Mouse (Mus musculus): ENCODE data around the gene B3galt1. TPM values are rescaled to one million over a fixed set of nuclear protein-coding genes. Genes with fewer than 3 reads are reported as not detected.

The B3galt1 gene
- total RNA-seq, 1 experiment from 2014 or later, result 9.3 TPM

DNA sequence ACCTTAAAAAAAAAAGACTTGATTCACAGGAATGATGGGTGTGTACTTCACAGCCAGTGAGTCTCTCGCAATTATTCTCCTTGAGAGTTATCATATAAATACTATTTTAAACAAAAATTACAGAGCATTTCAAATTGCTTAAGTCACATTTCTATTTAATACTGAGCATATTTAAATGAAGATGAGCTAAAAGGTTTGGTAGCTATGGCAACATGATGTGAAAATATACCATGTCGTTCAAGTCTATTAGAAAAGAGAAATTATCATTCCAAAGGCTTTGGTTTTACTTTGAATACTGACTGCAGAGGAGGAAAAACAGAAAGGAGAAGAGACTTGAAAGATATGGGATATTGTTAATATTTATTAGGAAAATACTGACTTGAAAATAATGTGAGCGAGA lies 366.3 kb downstream of the B3galt1 start:
- DNase-seq, result no peak

DNA sequence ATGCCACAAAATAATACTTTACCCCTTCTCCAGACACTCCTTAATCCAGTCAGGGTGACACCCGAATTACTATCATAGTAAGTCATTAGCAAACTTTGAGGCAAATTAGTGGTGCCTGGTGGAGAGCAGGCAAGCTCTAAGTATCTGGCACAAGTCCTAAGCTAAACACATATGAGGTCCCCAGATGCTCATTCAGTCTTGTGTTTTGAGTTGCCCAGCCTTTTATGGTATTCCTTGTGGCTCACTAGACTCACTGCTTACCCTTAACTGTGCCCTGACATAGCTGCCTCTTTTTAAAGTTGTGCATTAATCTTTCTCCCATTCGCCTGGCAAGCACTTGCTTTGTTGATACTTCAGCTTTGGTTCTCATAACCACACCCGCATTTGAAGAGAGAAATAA lies 382.7 kb downstream of the B3galt1 start:
- DNase-seq, result no peak

DNA sequence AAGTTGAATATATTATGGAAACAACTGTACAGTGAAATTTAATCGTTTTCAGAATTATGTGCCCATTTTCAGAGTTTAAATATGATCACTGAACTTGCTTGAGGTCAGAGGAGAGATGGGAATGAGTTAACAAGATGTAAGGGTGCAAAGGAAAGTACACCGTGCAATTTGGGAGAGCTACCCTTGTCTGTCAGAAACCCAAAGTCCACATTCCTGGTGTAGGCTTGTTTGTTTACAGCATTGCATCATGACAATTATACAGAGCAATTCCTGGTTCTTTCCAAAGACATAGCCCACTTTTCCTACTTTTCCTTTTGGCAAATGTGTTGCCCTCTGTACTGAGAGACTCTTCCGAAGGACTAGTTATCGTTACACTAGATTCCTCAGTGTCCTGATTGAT lies 390.5 kb downstream of the B3galt1 start:
- DNase-seq, result no peak

DNA sequence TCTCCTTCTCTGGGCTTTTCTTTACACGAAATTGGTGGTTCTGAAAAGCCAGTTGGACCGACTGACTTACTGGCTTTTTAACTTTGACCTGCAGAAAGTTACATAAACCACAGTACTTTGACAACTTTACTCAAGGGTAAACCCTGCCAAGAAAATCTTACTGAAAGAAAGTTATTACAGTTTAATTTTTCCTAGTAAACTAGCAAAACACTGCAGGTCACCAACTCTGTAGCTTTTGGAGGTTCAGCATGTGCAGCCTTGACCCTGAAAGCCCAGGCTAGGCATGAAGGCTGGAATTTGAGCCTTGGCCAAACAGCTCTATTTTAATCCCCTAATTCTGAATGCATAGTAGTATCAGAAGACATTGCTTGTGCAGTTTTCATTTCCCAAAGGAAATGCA lies 391.9 kb downstream of the B3galt1 start:
- DNase-seq, result no peak

DNA sequence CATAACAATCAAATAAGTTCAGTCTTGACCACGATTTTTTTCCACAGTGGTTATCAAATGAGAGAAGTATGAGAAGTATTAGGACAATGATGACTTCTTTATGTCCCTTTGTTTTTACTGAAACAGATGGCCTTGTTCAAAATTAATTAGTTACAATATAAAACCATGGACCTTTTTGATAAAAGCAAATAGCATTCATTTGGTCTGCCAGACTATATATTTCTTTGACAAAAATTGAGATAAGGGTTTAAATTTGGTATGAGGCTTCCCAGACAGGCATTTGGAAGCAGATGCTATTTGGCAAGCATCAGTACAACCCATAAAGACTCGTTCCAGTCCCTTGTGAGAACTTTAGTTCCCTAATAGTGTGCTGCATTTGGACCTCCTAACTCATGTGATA lies 395.0 kb downstream of the B3galt1 start:
- no peak for DNase-seq

DNA sequence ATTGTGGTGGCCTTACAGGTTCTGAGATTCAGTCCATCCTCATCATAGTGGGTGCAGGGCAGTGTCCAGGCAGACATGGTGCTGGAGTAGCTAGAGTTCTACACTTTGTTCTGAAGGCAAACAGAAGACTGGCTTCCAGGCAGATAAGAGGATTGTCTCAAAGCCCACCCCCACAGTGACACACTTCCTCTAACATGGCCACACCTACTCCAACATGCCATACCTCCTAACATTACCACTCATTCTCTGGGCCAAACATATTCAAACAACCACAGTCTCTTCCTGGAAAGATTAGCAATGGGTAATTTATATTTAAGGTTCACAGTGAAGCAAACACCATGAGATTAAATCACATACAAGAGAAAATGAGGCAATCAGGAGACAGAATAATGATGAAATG lies 403.1 kb downstream of the B3galt1 start:
- DNase-seq, result no peak

DNA sequence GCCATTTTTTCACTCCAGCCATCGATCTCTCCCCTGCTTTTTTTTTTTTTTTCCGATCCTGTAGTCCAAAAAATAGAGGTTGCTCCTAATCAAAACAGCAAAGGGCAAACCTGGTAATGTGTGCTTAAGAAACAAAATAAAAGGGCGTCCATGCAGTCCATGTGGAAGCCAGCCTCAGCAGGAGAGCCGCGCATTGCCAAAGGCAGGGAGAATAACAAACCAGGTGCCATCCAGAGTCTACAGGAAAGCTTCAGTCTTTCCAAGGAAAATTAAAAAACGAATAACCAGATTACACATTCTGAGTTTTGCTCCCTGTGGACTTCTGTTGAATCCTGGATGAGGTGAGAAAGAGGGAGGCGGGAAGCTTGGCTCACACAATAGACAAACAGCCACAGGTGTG lies 405.4 kb downstream of the B3galt1 start:
- DNase-seq, result no peak

DNA sequence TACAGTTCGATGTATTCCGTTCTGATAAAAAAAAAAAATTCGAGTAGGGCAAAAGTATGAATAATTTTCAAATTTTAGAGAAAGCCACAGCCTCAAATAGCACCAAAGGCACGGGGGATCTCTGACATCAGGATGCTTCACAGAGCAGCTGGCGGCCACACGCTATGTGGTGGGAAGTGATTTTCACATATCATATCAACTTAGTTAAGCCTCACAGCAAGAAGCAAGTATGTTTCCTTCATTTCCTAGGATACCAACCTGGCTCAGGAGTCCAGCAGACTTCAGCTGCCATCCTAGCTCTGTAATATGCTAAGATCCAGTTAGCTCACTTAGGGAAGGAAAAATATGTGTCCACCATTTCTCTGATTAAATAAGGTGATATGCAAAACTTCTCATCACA lies 405.9 kb downstream of the B3galt1 start:
- DNase-seq, result no peak

DNA sequence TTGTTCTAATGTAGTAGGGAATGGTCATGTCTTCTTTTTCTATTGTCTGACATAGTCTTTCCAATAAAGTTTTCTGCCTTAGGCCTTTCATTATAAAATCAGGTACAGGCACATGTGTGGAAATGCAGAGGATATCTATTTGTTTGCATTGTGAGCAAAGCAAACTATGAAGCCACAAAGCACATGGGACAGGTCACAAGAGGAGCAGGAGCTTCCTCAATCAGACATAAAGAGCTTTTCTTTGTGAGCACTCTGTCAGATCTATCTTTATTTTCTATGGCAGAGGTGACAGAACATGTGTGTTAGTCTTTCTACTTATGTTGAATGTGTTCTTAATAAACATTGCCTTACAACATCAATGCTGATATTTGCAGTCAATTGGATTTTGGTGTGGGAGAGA lies 410.1 kb downstream of the B3galt1 start:
- no peak for DNase-seq

DNA sequence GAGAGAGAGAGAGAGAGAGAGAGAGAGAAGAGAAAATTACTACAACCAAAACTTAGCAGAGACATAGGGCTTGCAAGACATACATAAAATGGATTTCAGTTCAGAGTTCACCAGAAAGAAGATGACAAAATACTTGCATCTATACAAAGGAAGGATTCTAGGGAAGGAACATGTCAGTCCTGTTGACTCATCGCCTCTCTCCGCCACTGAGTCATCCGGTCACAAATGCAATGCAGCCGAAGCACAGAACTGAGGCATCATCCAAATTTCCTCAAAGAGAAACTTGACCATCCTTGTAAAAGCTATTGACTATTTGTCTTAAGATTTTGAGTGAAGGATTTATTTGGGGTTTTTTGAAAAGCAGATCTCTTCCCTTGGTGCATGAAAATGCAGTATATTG lies 410.8 kb downstream of the B3galt1 start:
- no peak for DNase-seq

DNA sequence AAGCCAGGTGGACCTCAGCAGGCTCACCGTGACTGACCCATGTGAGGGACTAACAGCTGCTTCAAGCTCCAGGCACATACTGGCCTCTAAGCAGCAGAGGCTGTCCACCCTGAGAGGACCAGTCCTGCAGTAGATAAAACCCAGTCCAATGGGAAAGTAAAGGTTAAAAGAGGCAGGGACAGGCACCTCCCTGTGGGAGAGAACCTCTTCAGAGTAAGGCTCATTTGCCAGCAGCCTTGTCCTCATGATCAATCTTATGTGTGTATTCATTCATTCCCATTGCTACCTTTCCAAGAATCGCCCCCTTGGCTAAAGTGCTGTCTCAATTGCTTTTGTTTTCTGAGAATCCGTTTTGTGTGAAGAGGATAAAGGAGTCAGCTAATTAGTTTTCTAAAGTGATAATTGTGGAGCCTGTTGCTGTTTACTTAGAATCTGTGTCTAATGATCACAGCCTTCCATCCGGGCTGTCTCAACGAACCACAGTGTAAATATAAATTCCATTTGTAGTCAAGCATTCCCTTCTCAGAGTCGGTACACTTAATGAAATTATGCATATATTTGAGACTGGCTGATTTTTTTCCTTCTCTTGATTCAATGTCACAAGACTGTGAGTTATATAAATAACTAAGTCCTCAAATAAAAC lies 412.1 kb downstream of the B3galt1 start:
- DNase-seq, result no peak

DNA sequence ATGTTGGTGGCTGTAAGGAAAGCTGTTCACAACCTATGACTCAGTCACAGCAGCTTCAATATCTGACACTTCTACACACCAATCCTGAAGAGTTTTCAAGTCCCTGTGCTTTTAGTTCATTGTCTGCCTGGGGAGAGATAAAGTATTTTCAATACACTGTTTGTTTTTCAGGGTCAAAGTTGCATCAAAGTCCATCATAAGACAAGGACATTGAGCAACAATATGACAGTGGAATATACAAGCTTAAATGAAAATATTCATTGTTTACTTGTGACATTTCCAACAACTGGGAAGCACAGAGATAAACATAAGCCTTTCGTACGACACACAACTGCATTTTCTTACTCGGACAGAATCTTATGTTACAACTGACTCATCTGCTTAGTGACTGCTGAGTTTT lies 417.9 kb downstream of the B3galt1 start:
- no peak for DNase-seq

DNA sequence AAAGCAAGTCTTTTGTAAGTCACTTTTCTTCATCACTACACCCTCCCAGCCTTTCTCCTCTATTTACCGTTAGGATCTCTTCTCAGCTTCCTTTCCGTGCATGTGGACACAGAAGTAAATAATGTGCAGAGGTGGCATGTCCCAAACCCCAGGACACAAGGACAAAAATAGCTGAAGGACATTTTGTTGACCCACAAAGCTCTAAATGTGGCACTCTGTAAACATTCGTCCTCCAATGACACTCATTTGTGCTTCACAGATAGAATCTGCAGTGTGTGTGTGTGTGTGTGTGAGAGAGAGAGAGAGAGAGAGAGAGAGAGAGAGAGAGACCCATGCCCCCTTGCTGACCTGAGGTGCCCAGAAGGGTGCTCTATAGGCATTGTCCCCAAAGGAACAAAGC lies 419.5 kb downstream of the B3galt1 start:
- no peak for DNase-seq

DNA sequence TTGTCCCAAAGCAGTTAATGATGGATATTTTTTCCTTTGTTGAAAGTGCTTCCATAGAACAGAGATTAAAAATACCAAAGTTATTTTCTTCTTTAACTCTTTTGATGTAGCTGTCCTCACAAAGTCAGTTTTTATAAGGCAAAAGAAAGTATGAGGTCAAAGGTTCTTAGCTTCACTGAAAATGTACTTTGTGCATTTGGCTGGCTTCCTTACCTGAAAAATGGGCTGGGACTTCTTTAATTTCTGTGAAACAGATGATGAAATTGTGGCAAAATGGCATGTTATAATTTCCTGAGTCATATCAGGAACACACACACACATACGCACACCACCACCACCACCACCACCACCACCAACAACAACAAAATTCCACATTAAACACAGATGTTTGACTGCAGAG lies 427.8 kb downstream of the B3galt1 start:
- no peak for DNase-seq

DNA sequence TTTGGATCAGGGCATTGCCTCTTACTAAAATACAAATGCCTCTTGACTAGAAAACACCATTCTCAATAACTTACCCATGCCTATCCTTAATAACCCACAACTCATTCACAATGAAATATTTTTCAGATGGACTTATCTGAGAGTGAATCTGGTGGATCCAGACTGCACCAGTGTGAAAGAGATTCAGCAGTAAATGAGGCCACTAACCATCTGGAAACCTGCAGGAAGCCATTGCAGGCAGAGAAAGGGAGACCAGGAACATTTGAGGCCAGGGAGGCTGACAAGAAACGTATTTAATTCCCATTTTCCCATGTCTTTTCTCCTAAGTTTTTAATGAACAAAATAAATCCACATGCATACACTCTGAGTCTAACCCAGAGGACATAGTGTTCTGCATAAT lies 437.4 kb downstream of the B3galt1 start:
- no peak for DNase-seq

DNA sequence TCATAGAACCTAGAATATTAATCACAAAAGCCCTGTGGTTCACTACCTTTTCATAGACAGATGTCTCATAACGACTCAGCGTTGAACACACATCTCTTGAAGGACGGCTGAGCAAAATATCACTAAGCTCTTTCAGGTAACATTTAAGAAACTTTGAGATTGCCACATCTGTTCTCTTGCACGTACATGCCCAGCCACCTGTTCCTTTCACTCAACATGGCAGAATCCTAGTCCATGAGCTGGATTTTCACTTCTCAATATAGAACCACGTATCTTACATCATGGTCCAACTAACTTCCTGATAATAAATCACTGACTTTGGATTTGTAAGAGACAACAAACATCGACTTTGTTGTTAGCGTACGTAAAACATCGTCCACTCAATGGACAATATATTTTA lies 439.5 kb downstream of the B3galt1 start:
- no peak for DNase-seq

DNA sequence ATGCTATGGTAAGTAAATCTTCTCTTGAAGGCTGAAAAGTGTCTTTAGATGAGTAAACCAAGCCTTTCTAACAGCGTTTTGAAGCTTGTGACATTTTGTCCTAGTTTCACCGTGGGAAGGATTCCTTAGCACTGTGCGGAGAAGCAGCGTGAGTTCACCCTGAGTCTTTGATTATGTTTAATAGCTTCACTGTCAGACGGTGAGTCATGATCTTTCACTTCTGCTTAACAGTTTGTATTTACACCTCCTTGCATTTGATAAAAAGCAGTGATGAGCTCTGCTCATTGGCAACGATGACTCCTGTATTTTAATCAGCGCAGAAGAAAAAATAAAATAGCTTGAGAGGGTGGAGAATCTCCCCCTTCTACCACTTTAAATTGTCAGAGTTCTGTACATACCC lies 440.0 kb downstream of the B3galt1 start:
- DNase-seq, result no peak

DNA sequence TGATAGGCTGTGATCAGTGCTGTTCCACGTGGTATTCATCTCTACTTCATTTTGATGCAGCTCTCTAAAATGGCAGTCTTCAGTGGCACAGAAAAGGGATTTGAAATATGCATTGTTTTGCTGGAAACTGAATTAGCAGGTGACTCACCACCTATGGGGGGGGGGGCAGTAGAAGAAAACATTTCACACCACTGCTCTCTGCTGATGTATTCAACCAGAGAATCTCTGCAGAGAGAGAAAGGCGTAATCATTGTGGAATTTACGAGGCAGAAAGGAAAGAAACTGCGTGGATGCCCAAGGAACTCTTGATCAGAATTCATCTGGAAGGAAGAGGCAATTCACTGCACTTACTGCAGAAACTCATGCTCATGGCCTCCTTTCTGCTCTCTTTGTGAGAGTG lies 445.7 kb downstream of the B3galt1 start:
- no peak for DNase-seq

DNA sequence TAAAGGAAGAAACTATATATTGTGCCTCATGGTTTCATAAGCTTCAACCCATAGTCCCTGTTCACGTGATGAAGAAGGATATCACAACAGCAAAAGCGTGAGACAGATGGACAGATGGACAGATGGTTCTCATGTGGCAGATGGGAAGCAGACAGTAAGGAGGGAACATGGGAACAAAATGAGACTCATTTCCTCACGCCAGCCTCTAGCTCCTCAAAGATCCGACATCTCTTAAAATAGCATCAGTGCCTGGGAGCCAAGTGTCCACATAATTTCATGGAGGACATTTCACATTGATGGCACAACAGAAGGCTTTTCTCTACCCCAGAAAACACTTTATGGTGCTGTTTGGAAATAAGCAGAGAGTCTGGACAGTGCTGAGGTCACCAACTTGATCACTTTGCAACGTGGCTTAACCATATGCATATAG lies 454.6 kb downstream of the B3galt1 start:
- no peak for DNase-seq

DNA sequence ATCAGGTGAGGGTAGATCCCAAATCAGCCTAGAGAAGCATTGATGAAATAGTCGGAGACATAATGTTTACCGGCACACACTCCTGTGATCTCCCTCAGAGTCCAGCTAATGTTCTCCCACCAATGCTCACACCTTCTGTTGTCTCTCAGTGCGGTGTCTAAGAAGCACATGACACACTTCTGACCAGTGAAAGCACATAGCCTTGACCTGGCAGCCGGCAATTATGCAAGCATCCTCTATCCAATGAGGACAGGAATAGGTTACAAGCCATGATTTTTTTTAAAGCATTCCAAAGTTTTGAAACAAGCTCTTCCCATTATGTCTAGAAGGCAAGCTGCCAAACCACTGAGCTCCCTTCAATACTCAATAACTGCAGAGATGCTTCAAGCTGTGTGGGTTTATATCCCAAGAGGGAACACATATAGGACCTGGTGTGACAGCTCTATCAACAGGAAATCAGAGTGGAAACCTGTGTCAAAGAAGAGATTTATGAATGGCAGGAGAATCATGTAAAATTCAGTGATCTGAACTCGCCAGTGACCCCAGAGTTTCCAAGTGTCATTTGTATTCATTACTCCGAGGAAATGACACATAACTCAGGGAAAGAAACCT lies 456.0 kb downstream of the B3galt1 start:
- no peak for DNase-seq

DNA sequence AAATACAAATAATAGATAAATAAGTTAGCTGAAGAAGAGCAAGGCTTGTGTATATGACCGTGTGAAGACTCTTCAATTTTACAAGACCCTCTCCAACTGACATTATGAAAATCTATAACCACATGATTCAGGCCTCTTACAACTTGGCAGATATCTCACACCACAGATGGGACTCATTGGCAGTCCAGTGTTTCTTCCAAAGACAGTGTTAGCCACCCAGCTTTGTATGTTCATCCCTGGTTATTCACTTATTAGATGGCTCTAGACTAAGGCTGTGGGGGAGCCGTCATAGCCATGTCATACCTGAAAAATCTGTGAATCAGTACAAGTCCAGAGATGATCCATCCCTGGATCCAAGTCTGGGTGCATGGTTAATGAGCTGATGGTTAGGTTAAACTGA lies 463.1 kb downstream of the B3galt1 start:
- no peak for DNase-seq

DNA sequence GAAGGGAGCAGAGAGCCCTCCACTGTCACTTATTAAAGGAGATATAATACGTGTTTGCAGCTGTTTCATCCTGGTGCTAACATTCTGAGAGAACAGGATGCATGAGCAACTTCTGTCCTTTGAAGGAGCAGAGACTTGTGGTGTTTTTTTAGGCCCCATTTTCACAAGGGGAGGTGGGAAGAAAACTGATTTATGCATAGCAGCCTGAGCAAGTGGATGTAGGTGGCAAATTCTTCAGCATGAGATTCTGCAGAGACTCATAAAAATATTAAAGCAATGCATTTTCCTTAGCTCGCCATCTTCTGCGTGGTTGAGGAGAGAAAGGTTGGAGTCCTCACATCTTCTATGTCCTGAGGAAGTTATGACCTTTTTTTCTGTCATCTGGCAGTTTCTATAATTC lies 469.0 kb downstream of the B3galt1 start:
- no peak for DNase-seq

DNA sequence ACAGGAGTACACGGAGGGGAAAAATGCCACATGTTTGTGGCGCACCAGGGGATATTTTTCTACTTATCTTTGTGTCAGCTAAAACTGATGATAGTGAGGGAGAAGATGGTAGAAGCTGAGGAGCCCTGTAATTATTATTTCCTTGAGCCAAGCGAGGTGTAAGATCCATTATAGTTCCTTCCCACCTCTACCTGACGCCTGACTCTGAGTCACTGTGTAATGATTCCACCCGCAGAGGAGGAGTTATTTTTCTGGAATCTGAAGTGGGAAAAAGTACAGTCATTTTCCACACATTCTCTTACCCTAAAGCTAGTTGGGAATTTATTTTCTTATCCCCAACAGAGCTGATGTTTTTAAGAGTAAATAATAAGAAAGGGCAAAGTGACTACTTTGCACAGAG lies 475.1 kb downstream of the B3galt1 start:
- DNase-seq, result no peak

DNA sequence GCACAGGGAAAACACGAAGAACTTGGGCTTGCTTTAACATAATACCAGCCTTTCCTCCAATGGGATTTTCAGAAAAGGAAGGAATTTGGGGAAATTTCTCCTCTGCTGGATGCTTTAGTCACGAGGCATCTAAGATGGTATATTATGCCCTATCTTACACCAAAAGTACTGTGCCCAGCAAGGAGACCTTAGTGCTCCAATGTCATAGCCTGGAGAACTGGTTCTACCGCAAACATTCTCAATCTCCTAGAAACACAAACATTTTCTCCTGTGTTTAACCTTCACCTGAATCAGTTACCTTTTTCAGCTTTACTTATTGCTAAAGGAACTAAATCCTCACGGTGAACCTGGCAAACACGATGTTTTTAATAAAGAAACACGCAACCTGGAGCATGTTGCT lies 486.8 kb downstream of the B3galt1 start:
- DNase-seq, result no peak

DNA sequence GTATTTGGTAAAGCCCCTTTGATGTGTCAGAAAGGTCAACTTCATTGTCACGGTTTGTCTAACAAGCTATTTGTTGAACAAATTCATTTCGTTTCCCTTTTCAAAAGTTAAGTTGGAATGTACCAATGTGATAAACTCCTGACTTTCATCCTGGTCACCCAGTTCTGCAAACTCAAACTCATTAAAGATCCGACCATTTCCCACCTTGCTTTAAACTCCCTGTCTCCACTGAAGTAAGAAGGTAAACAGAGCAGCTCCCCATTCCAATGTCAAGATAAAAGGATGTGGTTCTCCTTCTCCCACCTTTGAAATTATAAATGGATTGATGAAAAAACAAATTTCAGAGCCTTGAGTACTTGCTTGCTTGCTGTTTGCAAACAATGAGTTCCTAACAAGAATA lies 487.6 kb downstream of the B3galt1 start:
- DNase-seq, result no peak

Data from adrenal gland, postnatal 14 days (tissue).